Mouse (Mus musculus): ENCODE data around the gene Rab5c. TPM values are rescaled to one million over a fixed set of nuclear protein-coding genes. Genes with fewer than 3 reads are reported as not detected.

Gene Rab5c
- polyA plus RNA-seq, 1 experiment from 2014 or later = 35.1 TPM

DNA sequence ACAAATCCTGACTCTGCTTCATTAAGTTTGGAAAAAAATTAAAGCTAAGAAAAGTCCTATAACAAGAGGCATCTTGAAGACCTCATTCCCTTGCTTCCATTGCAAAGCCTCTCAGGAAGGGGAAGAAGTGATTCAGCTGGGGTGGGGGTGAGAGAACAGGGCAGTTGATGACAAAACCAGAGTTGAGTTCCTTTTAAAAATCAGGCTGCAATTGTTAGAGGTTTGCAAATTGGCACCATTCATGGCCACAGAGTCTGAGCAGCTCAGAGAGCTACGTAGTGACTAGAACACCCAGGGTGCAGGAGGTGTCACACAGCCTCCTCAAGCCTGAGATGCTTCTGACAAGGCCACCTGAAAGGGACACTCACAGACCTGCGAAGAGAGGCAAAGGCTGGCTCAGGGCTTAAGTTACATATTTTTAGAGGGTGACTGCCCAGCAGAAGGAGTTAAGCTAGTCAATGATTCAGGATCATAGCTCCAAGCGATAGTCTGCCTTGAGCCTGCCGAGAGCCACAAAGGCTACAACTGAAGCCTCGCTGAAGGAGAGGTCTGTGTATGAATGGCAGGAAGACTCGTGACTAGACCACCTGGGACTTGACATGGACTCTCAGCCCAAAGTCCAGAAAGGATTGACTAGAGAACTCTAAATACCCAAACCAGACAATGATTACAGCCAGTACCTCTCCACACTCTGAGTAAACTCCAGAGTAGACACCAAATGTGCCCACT, 7.4 kb downstream of the Rab5c start:
- Histone ChIP-seq H3K27ac (replicated peaks) (no peak overlapping the region), H3K4me3 (no peak overlapping the region), H3K4me2 (no peak overlapping the region), H3K4me1 (replicated peaks) (peaks cover 1% of the 10 kb centered on the region), H3K36me3 (peaks cover 35% of the 10 kb centered on the region), H3K9me3 (no peaks in the 10 kb centered on the region), H3K9ac (no peak overlapping the region), H3K27me3 (no peaks in the 10 kb centered on the region)
- ATAC-seq (ENCODE audit: low read depth) = no peak
- WGBS = 93% methylated on average over 6 of the region's 6 CpGs

DNA sequence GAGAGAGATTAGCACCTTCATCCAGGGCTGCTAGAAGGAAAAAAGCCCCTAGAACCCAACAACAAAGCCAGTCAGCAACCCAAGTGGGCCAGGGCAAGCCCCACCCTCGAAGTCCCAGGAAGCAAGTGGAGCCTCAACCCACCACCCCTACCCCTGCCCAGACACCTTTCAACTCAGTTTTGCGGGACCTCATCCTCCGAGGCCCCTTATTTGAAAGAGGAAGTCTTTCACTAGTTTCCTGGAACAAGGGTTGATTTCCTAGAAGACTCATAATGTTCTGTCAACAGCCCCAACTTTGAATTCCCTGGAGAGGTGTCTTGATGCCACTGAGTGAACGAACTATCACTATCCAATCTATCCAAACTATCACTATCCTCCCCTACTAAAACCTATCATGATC, 8.0 kb downstream of the Rab5c start:
- peaks cover 35% of the 10 kb centered on the region for H3K36me3 ChIP-seq
- peaks cover 5% of the 10 kb centered on the region; the same call in 1 of the 2 replicates for H3K4me1 ChIP-seq (replicated peaks)
- no peak overlapping the region for H3K9ac ChIP-seq
- H3K27ac ChIP-seq (replicated peaks) = no peak overlapping the region
- ATAC-seq (ENCODE audit: low read depth) = no peak
- H3K27me3 ChIP-seq = no peaks in the 10 kb centered on the region
- H3K4me2 ChIP-seq = no peak overlapping the region
- WGBS = 97% methylated on average over 4 of the region's 4 CpGs
- no peak overlapping the region for H3K4me3 ChIP-seq
- H3K9me3 ChIP-seq = no peaks in the 10 kb centered on the region

DNA sequence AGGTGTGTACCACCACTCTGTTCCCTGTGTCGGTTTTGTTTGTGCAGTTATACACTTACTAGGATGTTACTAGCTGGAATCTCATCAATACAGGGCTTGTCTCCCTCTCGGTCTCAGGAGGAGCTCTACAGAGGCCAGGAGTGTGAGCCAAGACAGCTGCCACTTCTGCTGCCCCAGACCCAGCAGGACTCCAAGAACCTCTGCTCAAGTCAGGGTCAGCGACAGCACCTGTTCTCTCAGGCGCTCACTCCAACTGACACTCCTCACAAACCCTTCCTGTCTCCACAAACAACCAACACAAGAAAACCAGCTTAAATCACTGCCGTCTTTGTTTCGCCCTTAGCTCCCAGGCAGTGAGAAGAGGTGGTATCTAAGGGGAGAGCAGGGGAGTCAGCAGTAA, 9.4 kb downstream of the Rab5c start:
- H3K27ac ChIP-seq (replicated peaks) = no peak overlapping the region
- no peak overlapping the region for H3K4me3 ChIP-seq
- no peak for ATAC-seq (ENCODE audit: low read depth)
- WGBS = 84% methylated on average over 6 of the region's 6 CpGs
- H3K4me1 ChIP-seq (replicated peaks) = peaks cover 11% of the 10 kb centered on the region; the same call in 1 of the 2 replicates
- no peak overlapping the region for H3K9ac ChIP-seq
- no peaks in the 10 kb centered on the region for H3K27me3 ChIP-seq
- no peaks in the 10 kb centered on the region for H3K9me3 ChIP-seq
- no peak overlapping the region for H3K4me2 ChIP-seq
- peaks cover 35% of the 10 kb centered on the region for H3K36me3 ChIP-seq

DNA sequence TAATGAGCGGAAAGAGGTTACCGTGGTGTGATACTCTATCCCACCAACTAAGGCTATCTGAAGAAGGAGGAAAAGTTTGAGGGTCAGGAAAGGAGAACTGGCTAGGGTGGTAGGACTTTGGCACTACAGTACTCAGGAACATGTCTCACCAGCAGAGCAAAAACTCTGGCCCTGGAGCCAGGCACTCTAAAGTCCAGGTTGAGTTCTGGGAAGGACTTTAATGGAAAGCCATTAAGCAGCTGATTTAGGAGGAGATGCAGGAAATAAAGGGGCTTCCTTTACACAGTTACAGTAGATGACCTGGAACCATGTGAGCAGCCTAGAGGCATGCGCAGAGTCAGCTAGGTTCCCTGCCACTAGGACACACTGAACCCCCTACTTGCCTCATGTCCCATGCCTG, 10.8 kb downstream of the Rab5c start:
- Histone ChIP-seq H3K27ac (replicated peaks) (no peak overlapping the region), H3K4me2 (no peak overlapping the region), H3K4me1 (replicated peaks) (peaks cover 18% of the 10 kb centered on the region), H3K4me3 (no peak overlapping the region), H3K9me3 (no peaks in the 10 kb centered on the region), H3K9ac (no peak overlapping the region), H3K27me3 (no peaks in the 10 kb centered on the region), H3K36me3 (peaks cover 24% of the 10 kb centered on the region)
- no peak for ATAC-seq (ENCODE audit: low read depth)
- 97% methylated on average over 3 of the region's 3 CpGs for WGBS

DNA sequence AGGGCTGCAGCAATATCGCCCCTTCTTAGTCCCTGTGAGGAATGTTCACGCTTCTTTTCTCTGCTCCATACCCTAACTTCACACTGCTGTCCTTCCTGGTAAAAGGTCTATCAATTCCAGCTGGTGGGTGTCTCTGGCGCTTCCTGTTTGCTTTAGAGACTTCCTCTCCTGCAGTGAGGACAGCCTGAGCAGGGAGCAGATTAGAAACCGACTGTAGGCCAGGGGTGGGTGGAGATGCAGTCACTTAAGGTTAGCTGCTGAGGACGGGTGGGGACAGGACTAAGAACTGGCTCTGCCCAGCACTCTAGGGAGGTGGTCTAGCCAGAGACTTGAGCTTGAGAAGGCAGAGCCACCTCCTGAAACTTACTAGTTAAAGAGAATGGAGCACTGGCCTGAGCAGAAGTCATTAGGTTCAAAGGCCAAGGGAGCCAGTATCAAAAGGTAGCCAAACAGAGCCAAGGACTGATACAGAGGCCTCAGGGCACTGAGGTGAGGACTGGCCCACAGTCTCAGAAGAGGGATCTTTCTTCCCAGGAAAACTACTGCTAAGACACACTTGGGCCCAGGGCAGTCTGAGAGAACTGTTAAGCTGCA, 13.0 kb downstream of the Rab5c start:
- H3K4me1 ChIP-seq (replicated peaks) = peaks cover 39% of the 10 kb centered on the region
- no peak for ATAC-seq (ENCODE audit: low read depth)
- H3K27ac ChIP-seq (replicated peaks) = no peak overlapping the region
- 64% methylated on average over 5 of the region's 5 CpGs for WGBS
- no peak overlapping the region for H3K4me3 ChIP-seq
- no peak overlapping the region for H3K4me2 ChIP-seq
- H3K9me3 ChIP-seq = no peaks in the 10 kb centered on the region
- H3K36me3 ChIP-seq = peaks cover 19% of the 10 kb centered on the region
- H3K9ac ChIP-seq = no peak overlapping the region
- H3K27me3 ChIP-seq = no peaks in the 10 kb centered on the region

DNA sequence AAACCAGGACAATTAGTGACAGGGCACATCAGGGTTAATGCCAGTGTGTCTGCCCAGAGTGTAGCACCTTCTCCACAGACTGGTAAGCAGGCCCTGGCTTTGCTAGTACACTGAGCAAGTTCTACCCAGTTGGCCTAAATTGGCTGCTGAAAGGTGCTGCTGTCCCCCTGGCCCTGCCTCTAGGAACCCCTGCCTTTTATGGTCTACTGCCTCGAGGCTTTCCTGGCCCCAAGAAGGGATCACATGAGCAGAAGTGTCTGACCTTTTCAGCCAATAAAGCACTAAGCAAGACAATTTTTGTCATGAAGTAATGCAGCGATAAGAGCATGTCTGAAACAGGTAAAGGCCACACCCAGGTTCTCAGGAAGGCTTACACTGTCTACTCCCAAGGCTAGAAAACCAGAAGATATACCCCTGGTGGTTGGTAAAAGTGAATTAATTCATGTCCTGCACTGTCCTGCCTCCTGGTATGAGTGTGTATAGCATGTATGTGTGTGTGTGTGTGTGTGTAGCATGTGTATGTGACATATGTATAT, 15.5 kb downstream of the Rab5c start:
- no peak overlapping the region for H3K9ac ChIP-seq
- WGBS = 52% methylated on average over 2 of the region's 2 CpGs
- H3K4me2 ChIP-seq = no peak overlapping the region
- H3K4me3 ChIP-seq = no peak overlapping the region
- no peak for ATAC-seq (ENCODE audit: low read depth)
- H3K9me3 ChIP-seq = no peaks in the 10 kb centered on the region
- H3K27me3 ChIP-seq = no peaks in the 10 kb centered on the region
- no peak overlapping the region for H3K27ac ChIP-seq (replicated peaks)
- H3K36me3 ChIP-seq = peaks cover 22% of the 10 kb centered on the region
- H3K4me1 ChIP-seq (replicated peaks) = peaks cover 43% of the 10 kb centered on the region

DNA sequence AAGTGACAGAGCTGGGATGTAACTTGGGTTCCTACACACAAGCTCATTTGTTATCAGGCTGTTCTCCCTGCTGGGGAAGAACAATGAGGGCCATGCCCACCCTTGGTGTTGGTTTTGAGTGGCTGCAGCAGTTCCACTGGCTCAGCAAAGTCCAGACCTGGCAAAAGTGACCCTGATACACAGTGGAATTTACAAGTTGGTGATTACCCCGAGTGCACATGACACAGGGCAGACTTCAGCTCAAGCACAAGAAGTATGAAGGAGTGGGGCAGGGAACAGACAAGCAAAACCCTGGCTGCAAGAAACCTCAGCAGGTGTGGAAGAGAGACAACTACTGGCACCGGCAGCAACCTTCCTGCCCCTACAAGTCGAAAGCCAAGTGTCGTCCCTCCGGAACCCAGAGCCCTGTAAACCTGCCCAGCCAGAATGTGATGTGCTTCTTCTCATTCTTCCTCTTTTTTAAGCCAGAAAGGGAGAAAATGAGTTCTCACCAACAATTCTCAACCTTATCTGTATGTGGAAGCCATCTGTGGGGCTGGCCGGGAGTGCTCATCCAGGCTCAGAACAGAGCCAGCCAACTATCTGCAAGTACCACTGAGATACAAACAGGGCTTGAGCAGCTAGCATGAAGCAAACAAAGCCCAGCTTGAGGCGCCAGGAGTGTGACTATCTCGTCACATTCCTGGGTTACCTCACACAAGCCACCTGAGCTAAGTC, 16.1 kb downstream of the Rab5c start:
- H3K4me3 ChIP-seq = no peak overlapping the region
- H3K9me3 ChIP-seq = no peaks in the 10 kb centered on the region
- 71% methylated on average over 8 of the region's 8 CpGs for WGBS
- 0 out of 2 replicates have a peak overlapping the region, but pooled peaks have one; percentile 42 for H3K27ac ChIP-seq (replicated peaks)
- H3K9ac ChIP-seq = 0 out of 2 replicates have a peak overlapping the region, but pooled peaks have one; percentile 12
- no peaks in the 10 kb centered on the region for H3K27me3 ChIP-seq
- H3K4me1 ChIP-seq (replicated peaks) = peaks cover 43% of the 10 kb centered on the region
- H3K36me3 ChIP-seq = peaks cover 29% of the 10 kb centered on the region
- no peak for ATAC-seq (ENCODE audit: low read depth)
- H3K4me2 ChIP-seq = no peak overlapping the region

DNA sequence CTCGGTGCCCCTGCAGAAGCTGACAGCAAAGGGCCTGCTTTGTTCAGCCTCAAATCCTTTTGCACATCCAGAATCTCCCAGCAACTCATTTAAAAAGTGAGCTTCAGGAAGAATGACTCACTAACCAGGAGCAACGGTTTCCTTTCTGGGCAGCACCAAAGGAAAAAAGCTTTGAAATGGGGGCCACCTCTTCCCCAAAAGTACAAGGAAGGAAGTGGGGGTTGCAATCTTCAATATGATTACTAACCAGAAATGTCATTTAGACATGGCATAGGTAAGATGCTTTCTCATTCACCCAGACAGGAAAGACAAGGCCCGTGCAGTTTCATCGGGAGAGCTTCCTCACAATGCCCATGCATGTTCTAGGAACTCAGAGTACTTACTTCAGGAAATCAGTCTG, 16.8 kb downstream of the Rab5c start:
- WGBS = 71% methylated on average over 4 of the region's 4 CpGs
- no peak for ATAC-seq (ENCODE audit: low read depth)
- no peak overlapping the region for H3K4me2 ChIP-seq
- peak overlapping the region; percentile 42; the same call in 1 of the 2 replicates for H3K27ac ChIP-seq (replicated peaks)
- no peaks in the 10 kb centered on the region for H3K9me3 ChIP-seq
- H3K4me1 ChIP-seq (replicated peaks) = peaks cover 43% of the 10 kb centered on the region
- H3K9ac ChIP-seq = no peak overlapping the region
- H3K36me3 ChIP-seq = peaks cover 36% of the 10 kb centered on the region
- no peaks in the 10 kb centered on the region for H3K27me3 ChIP-seq
- no peak overlapping the region for H3K4me3 ChIP-seq

DNA sequence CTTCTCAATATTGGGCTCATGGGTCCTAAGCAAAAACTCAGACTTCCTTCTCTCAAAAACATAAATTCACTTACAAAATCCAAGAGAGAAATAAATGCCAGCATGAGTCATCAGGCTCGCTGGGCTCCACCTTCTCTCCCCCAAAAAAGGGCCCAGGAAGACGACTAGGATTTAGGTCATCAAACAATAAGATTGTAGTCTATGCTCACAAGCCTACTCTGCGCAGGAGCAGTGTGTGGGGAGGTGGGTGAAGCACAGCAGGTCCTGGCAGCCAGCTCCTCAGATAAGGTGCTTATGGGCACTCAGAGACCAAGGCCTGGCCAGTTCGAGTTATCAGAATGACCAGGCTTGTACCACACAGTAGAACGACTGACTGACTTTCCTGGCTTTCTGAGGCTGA, 17.7 kb downstream of the Rab5c start:
- Histone ChIP-seq H3K36me3 (peaks cover 45% of the 10 kb centered on the region), H3K4me1 (replicated peaks) (peaks cover 41% of the 10 kb centered on the region), H3K4me2 (no peak overlapping the region), H3K27ac (replicated peaks) (peak overlapping the region; percentile 29; the same call in 1 of the 2 replicates), H3K4me3 (no peak overlapping the region), H3K9ac (no peak overlapping the region), H3K9me3 (no peaks in the 10 kb centered on the region), H3K27me3 (no peaks in the 10 kb centered on the region)
- 76% methylated on average over 5 of the region's 5 CpGs for WGBS
- no peak for ATAC-seq (ENCODE audit: low read depth)

DNA sequence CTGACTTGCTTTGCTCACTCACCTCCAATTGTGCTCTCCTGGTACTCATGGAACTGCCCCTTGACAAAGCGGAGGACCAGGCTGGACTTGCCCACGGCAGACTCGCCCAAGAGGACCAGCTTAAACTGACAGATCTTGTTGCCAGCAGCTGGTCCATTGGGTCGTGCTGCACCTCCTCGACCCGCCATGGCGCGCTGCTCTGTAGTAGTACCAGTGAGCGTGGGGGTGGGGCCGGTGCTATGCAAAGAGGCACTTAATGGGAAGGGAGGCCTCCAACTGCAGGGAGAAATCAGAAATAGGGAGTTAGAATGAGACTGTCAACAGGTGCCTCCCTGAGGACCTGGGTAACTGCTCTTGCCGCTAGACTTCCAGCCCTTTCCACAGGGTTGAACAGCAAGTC, 18.1 kb downstream of the Rab5c start:
- Histone ChIP-seq H3K9me3 (no peaks in the 10 kb centered on the region), H3K27me3 (no peaks in the 10 kb centered on the region), H3K4me2 (no peak overlapping the region), H3K36me3 (peaks cover 49% of the 10 kb centered on the region), H3K4me3 (no peak overlapping the region), H3K27ac (replicated peaks) (no peak overlapping the region), H3K9ac (no peak overlapping the region), H3K4me1 (replicated peaks) (peaks cover 37% of the 10 kb centered on the region)
- 88% methylated on average over 11 of the region's 11 CpGs for WGBS
- ATAC-seq (ENCODE audit: low read depth) = no peak

DNA sequence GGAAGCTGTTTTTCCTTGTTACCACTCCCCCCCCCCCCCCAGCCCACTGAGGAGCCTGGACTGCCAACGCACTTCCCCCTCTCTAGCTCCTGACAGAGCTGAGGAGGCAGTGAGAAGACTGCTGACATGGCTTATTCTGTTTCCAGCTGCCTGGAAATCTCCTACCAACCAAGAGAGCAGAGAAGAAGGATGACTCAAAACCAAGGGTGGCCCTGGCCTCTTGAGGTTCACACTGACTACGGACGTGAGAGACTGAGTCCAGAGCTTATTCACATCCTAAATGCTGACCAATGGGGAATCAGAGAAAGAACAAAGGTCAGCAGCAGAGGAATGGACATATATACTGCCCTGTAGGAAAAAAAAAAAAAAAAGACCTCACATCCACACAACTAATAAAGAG, 18.7 kb downstream of the Rab5c start:
- Histone ChIP-seq H3K4me2 (no peak overlapping the region), H3K4me1 (replicated peaks) (peaks cover 33% of the 10 kb centered on the region), H3K9ac (no peak overlapping the region), H3K27ac (replicated peaks) (no peak overlapping the region), H3K9me3 (no peaks in the 10 kb centered on the region), H3K27me3 (no peaks in the 10 kb centered on the region), H3K4me3 (no peak overlapping the region), H3K36me3 (peaks cover 51% of the 10 kb centered on the region)
- WGBS = 78% methylated on average over 3 of the region's 3 CpGs
- ATAC-seq (ENCODE audit: low read depth) = no peak

DNA sequence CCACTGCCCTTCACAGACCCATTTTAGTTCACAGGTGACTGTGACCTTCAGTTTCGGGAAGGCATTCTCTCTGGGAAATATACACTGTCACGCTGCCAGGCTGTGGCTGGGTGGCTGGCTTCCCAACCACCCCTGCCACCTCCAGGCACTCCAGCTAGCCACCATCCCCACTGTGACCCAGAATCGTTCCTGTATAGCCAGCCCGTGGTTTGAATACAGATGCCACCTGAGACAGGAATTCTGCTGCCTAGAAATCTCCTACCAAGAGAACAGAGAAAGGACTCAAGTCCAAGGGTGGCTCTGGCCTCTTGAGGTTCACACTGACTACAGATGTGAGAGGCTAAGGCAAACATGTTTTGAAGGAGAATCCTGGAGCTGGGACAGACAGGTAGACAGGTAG, 19.1 kb downstream of the Rab5c start:
- no peak for ATAC-seq (ENCODE audit: low read depth)
- Histone ChIP-seq H3K27ac (replicated peaks) (no peak overlapping the region), H3K4me2 (no peak overlapping the region), H3K36me3 (peaks cover 51% of the 10 kb centered on the region), H3K4me3 (no peak overlapping the region), H3K4me1 (replicated peaks) (peaks cover 38% of the 10 kb centered on the region), H3K9ac (no peak overlapping the region), H3K9me3 (no peaks in the 10 kb centered on the region), H3K27me3 (no peaks in the 10 kb centered on the region)
- 91% methylated on average over 4 of the region's 4 CpGs for WGBS

Data from neural tube, embryonic 13.5 days (tissue).